ENCODE assay signal across 20 mouse cellular contexts in the genomic region with DNA sequence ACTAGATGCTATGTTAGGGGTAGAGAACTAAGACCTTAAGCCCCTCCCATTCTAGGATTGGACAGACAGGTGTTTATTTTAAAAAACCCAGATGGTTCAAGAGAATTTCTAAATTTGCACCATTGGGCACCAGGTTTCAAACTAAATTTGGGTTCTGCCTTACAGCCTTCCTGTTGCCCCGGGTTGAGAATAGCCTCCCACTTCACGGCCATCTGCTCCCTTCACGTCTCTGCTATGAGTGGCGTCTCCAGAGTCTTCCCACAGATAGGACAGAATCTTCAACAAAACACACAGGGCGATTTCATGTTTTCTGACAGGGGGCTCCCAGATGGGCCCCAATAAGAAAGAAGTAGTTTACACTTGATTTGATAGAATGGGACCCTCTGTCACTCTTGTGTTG. TPM values are rescaled to one million over a fixed set of nuclear protein-coding genes. Genes with fewer than 3 reads are reported as not detected.
DNase-seq lines count a peak whose midpoint lies in the region; ATAC-seq and TF ChIP-seq lines count a peak whose summit lies in the region.
"Had no signal": no experiment of that assay in that cellular context is flagged by ENCODE, and none has a peak within 500 bp of the region (broad histone marks: within the 10 kb centered on the region; RNA-seq: fewer than 3 reads in every experiment).

No protein-coding gene starts in this region.

- no peak for TF ChIP-seq POLR2A in testis, adult 2 months (IDR thresholded peaks at IDR 0.05; ENCODE audit: control insufficient read depth, low read depth, low read length)

- H3K4me2 ChIP-seq in liver, embryonic 13.5 days = no peak overlapping the region
- H3K4me2 ChIP-seq in liver, embryonic 11.5 days = no peak overlapping the region
- H3K4me2 ChIP-seq: embryonic facial prominence, embryonic 12.5 days; forebrain, embryonic 13.5 days; forebrain, embryonic 15.5 days had no signal

- DNase-seq in heart, adult 11 months = peak; percentile 53
- no peak for DNase-seq in heart, postnatal 10 days
- no peak for DNase-seq in liver, embryonic 13.5 days
- no peak for DNase-seq in liver, embryonic 11.5 days (ENCODE audit: low spot score)
- DNase-seq in testis, postnatal 10 days (ENCODE audit: low spot score) = no peak
- DNase-seq in layer of hippocampus, postnatal 14 days (ENCODE audit: low spot score in 2 of 2) = no peak
- DNase-seq: adrenal gland, adult 2 months; adrenal gland, postnatal 10 days; adrenal gland, postnatal 25 days; cerebellum, adult 11-12 months; cerebellum, adult 2 months; cerebellum, adult 9-10 months; cerebellum, postnatal 10 days; cerebellum, postnatal 25 days had no signal

- intact Hi-C loops in heart, postnatal 10 days (cut with DNase I) = no loop called here

- no peak for TF ChIP-seq CTCF in testis, adult 2 months (IDR thresholded peaks at IDR 0.05; ENCODE audit: control insufficient read depth, insufficient read depth, insufficient replicate concordance, low read depth, low read length)

- peaks cover 19% of the 10 kb centered on the region; the same call in 1 of the 2 replicates for H3K27me3 ChIP-seq in liver, embryonic 13.5 days
- no peaks in the 10 kb centered on the region for H3K27me3 ChIP-seq in liver, embryonic 11.5 days (replicated peaks; ENCODE audit: control insufficient read depth, insufficient read depth, low read length)
- H3K27me3 ChIP-seq in testis, adult 2 months (ENCODE audit: control insufficient read depth, insufficient read depth, low read length) = no peaks in the 10 kb centered on the region
- H3K27me3 ChIP-seq: embryonic facial prominence, embryonic 12.5 days; forebrain, embryonic 13.5 days; forebrain, embryonic 15.5 days had no signal

- no peaks in the 10 kb centered on the region for H3K9me3 ChIP-seq in liver, embryonic 13.5 days (replicated peaks)
- H3K9me3 ChIP-seq in liver, embryonic 11.5 days (ENCODE audit: control insufficient read depth, low read length) = no peaks in the 10 kb centered on the region
- H3K9me3 ChIP-seq: embryonic facial prominence, embryonic 10.5 days; embryonic facial prominence, embryonic 12.5 days; forebrain, embryonic 15.5 days had no signal

- ATAC-seq in liver, embryonic 13.5 days (ENCODE audit: low read depth) = no peak
- ATAC-seq in liver, embryonic 11.5 days (replicated peaks; ENCODE audit: low FRiP score) = no peak
- ATAC-seq: forebrain, embryonic 13.5 days; forebrain, embryonic 15.5 days had no signal

- peak overlapping the region; percentile 32; the same call in 1 of the 2 replicates for H3K27ac ChIP-seq in liver, embryonic 13.5 days
- no peak overlapping the region for H3K27ac ChIP-seq in liver, embryonic 11.5 days (ENCODE audit: low read depth, low read length)
- H3K27ac ChIP-seq in testis, adult 2 months (ENCODE audit: control insufficient read depth, insufficient read depth, low read depth, low read length) = no peak overlapping the region
- H3K27ac ChIP-seq: embryonic facial prominence, embryonic 10.5 days; embryonic facial prominence, embryonic 12.5 days; forebrain, embryonic 13.5 days; forebrain, embryonic 15.5 days had no signal

- no peak overlapping the region for H3K4me3 ChIP-seq in liver, embryonic 13.5 days (replicated peaks)
- no peak overlapping the region for H3K4me3 ChIP-seq in liver, embryonic 11.5 days (ENCODE audit: low read depth, low read length)
- H3K4me3 ChIP-seq in testis, adult 2 months (ENCODE audit: control insufficient read depth, low read depth, low read length) = peak overlapping the region; percentile 48; the same call in 1 of the 2 replicates
- H3K4me3 ChIP-seq: embryonic facial prominence, embryonic 10.5 days; embryonic facial prominence, embryonic 12.5 days; forebrain, embryonic 13.5 days; forebrain, embryonic 15.5 days had no signal

- H3K9ac ChIP-seq in liver, embryonic 13.5 days = no peak overlapping the region
- no peak overlapping the region for H3K9ac ChIP-seq in liver, embryonic 11.5 days (ENCODE audit: low read depth, low read length)
- H3K9ac ChIP-seq: embryonic facial prominence, embryonic 12.5 days; forebrain, embryonic 13.5 days; forebrain, embryonic 15.5 days had no signal

- 85% methylated on average over 5 of the region's 5 CpGs for WGBS in liver, embryonic 13.5 days (ENCODE audit: insufficient replicate concordance)
- 89% methylated on average over 5 of the region's 5 CpGs for WGBS in liver, embryonic 11.5 days

- 0 out of 2 replicates have a peak, but pooled peaks cover 4% of the 10 kb centered on the region for H3K36me3 ChIP-seq in liver, embryonic 13.5 days
- no peaks in the 10 kb centered on the region for H3K36me3 ChIP-seq in liver, embryonic 11.5 days (ENCODE audit: control insufficient read depth, insufficient read depth, low read length)
- no peaks in the 10 kb centered on the region for H3K36me3 ChIP-seq in testis, adult 2 months (ENCODE audit: control insufficient read depth, insufficient read depth, low read length)
- H3K36me3 ChIP-seq: embryonic facial prominence, embryonic 10.5 days; embryonic facial prominence, embryonic 12.5 days; forebrain, embryonic 15.5 days had no signal

- H3K4me1 ChIP-seq in liver, embryonic 13.5 days (replicated peaks) = peaks cover 51% of the 10 kb centered on the region
- H3K4me1 ChIP-seq in liver, embryonic 11.5 days (replicated peaks; ENCODE audit: control insufficient read depth, insufficient read depth, low read length) = peaks cover 16% of the 10 kb centered on the region
- H3K4me1 ChIP-seq in testis, adult 2 months (ENCODE audit: control insufficient read depth, insufficient read depth, low read length) = no peaks in the 10 kb centered on the region
- H3K4me1 ChIP-seq: embryonic facial prominence, embryonic 10.5 days; embryonic facial prominence, embryonic 12.5 days had no signal

RNA-seq across cellular contexts. Expression of a gene that starts 31.3 kb away (rescaled TPM):
- total RNA-seq in heart, postnatal 10 days (2021) = not detected
- polyA plus RNA-seq in liver, embryonic 13.5 days (2015; fragmentation: Nextera tagmentation; extraction: Ambion mirVana) = not detected in 2 replicates
- polyA plus RNA-seq in liver, embryonic 11.5 days (2014; fragmentation: Nextera tagmentation; extraction: Ambion mirVana) = 0.12 TPM in 1 of 2 replicates, not detected in the other
- 0.13 and 0.27 TPM in 2 replicates for polyA plus RNA-seq in testis, adult 2 months (2012; rRNA removed)
- 10 to 100 TPM; 44.0 to 54.4 TPM for total RNA-seq in layer of hippocampus, postnatal 14 days (2021)
- total RNA-seq: adrenal gland, adult 2 months; adrenal gland, postnatal 10 days; adrenal gland, postnatal 25 days; MEL had no signal
- polyA plus RNA-seq: adrenal gland, adult 2 months had no signal
